Mouse (Mus musculus): Measurements from ENCODE around the gene Lrp6. TPM values are rescaled to one million over a fixed set of nuclear protein-coding genes. Genes with fewer than 3 reads are reported as not detected.

Gene Lrp6
- polyA plus RNA-seq, 1 experiment from 2014 or later: 19.7 TPM

GRCm38 (mm10) chr6:134417886-134418285 is 148.9 kb downstream of the Lrp6 start:
- Histone ChIP-seq H3K36me3 (ENCODE audit: control insufficient read depth, insufficient read depth, low read length) (no peaks in the 10 kb centered on the region), H3K4me2 (ENCODE audit: low read depth, low read length) (no peak overlapping the region), H3K4me3 (ENCODE audit: low read depth, low read length) (no peak overlapping the region), H3K27ac (ENCODE audit: low read depth, low read length) (no peak overlapping the region), H3K9ac (replicated peaks; ENCODE audit: low read depth, low read length) (no peak overlapping the region), H3K9me3 (ENCODE audit: control insufficient read depth, low read length) (no peaks in the 10 kb centered on the region), H3K4me1 (ENCODE audit: control insufficient read depth, insufficient read depth, low read length) (no peaks in the 10 kb centered on the region), H3K27me3 (ENCODE audit: control insufficient read depth, insufficient read depth, low read length) (no peaks in the 10 kb centered on the region)
- ATAC-seq (ENCODE audit: low read depth): no peak
- 77% methylated on average over 3 of the region's 3 CpGs for WGBS

- no peak for ATAC-seq (ENCODE audit: low read depth)
- H3K4me3 ChIP-seq (ENCODE audit: low read depth, low read length): no peak overlapping the region
- H3K4me2 ChIP-seq (ENCODE audit: low read depth, low read length): no peak overlapping the region
- H3K9me3 ChIP-seq (ENCODE audit: control insufficient read depth, low read length): no peaks in the 10 kb centered on the region
- no peaks in the 10 kb centered on the region for H3K36me3 ChIP-seq (ENCODE audit: control insufficient read depth, insufficient read depth, low read length)
- H3K4me1 ChIP-seq (ENCODE audit: control insufficient read depth, insufficient read depth, low read length): no peaks in the 10 kb centered on the region
- H3K27me3 ChIP-seq (ENCODE audit: control insufficient read depth, insufficient read depth, low read length): no peaks in the 10 kb centered on the region
- H3K9ac ChIP-seq (replicated peaks; ENCODE audit: low read depth, low read length): no peak overlapping the region
- 39% methylated on average over 3 of the region's 3 CpGs for WGBS
- no peak overlapping the region for H3K27ac ChIP-seq (ENCODE audit: low read depth, low read length)
These were observed 150.1 kb downstream of the Lrp6 start for GRCm38 (mm10) chr6:134416556-134417105.

- Histone ChIP-seq H3K4me2 (ENCODE audit: low read depth, low read length) (no peak overlapping the region), H3K4me3 (ENCODE audit: low read depth, low read length) (no peak overlapping the region), H3K9me3 (ENCODE audit: control insufficient read depth, low read length) (no peaks in the 10 kb centered on the region), H3K36me3 (ENCODE audit: control insufficient read depth, insufficient read depth, low read length) (no peaks in the 10 kb centered on the region), H3K4me1 (ENCODE audit: control insufficient read depth, insufficient read depth, low read length) (no peaks in the 10 kb centered on the region), H3K27ac (ENCODE audit: low read depth, low read length) (no peak overlapping the region), H3K9ac (replicated peaks; ENCODE audit: low read depth, low read length) (no peak overlapping the region), H3K27me3 (ENCODE audit: control insufficient read depth, insufficient read depth, low read length) (no peaks in the 10 kb centered on the region)
- no peak for ATAC-seq (ENCODE audit: low read depth)
- 73% methylated on average over 4 of the region's 4 CpGs for WGBS
These were observed 152.3 kb downstream of the Lrp6 start for GRCm38 (mm10) chr6:134414532-134414883.

GRCm38 (mm10) chr6:134413706-134414531 is 152.8 kb downstream of the Lrp6 start:
- Histone ChIP-seq H3K4me1 (ENCODE audit: control insufficient read depth, insufficient read depth, low read length) (no peaks in the 10 kb centered on the region), H3K36me3 (ENCODE audit: control insufficient read depth, insufficient read depth, low read length) (no peaks in the 10 kb centered on the region), H3K4me2 (ENCODE audit: low read depth, low read length) (no peak overlapping the region), H3K4me3 (ENCODE audit: low read depth, low read length) (no peak overlapping the region), H3K9me3 (ENCODE audit: control insufficient read depth, low read length) (no peaks in the 10 kb centered on the region), H3K27ac (ENCODE audit: low read depth, low read length) (no peak overlapping the region), H3K9ac (replicated peaks; ENCODE audit: low read depth, low read length) (no peak overlapping the region), H3K27me3 (ENCODE audit: control insufficient read depth, insufficient read depth, low read length) (no peaks in the 10 kb centered on the region)
- WGBS: 62% methylated on average over 18 of the region's 18 CpGs
- no peak for ATAC-seq (ENCODE audit: low read depth)

- ATAC-seq (ENCODE audit: low read depth): no peak
- no peaks in the 10 kb centered on the region for H3K27me3 ChIP-seq (ENCODE audit: control insufficient read depth, insufficient read depth, low read length)
- no peaks in the 10 kb centered on the region for H3K4me1 ChIP-seq (ENCODE audit: control insufficient read depth, insufficient read depth, low read length)
- no peak overlapping the region for H3K27ac ChIP-seq (ENCODE audit: low read depth, low read length)
- H3K9ac ChIP-seq (replicated peaks; ENCODE audit: low read depth, low read length): no peak overlapping the region
- H3K4me2 ChIP-seq (ENCODE audit: low read depth, low read length): no peak overlapping the region
- no peak overlapping the region for H3K4me3 ChIP-seq (ENCODE audit: low read depth, low read length)
- no peaks in the 10 kb centered on the region for H3K9me3 ChIP-seq (ENCODE audit: control insufficient read depth, low read length)
- no peaks in the 10 kb centered on the region for H3K36me3 ChIP-seq (ENCODE audit: control insufficient read depth, insufficient read depth, low read length)
- 70% methylated on average over 5 of the region's 5 CpGs for WGBS
These were observed 159.5 kb downstream of the Lrp6 start for GRCm38 (mm10) chr6:134407226-134407625.

GRCm38 (mm10) chr6:134403684-134404070 is 163.1 kb downstream of the Lrp6 start:
- no peaks in the 10 kb centered on the region for H3K36me3 ChIP-seq (ENCODE audit: control insufficient read depth, insufficient read depth, low read length)
- H3K4me2 ChIP-seq (ENCODE audit: low read depth, low read length): no peak overlapping the region
- no peak overlapping the region for H3K27ac ChIP-seq (ENCODE audit: low read depth, low read length)
- H3K9me3 ChIP-seq (ENCODE audit: control insufficient read depth, low read length): no peaks in the 10 kb centered on the region
- no peak overlapping the region for H3K9ac ChIP-seq (replicated peaks; ENCODE audit: low read depth, low read length)
- WGBS: 91% methylated on average over 9 of the region's 9 CpGs
- H3K4me3 ChIP-seq (ENCODE audit: low read depth, low read length): no peak overlapping the region
- no peaks in the 10 kb centered on the region for H3K27me3 ChIP-seq (ENCODE audit: control insufficient read depth, insufficient read depth, low read length)
- H3K4me1 ChIP-seq (ENCODE audit: control insufficient read depth, insufficient read depth, low read length): no peaks in the 10 kb centered on the region
- ATAC-seq (ENCODE audit: low read depth): no peak

- no peak overlapping the region for H3K9ac ChIP-seq (replicated peaks; ENCODE audit: low read depth, low read length)
- H3K27me3 ChIP-seq (ENCODE audit: control insufficient read depth, insufficient read depth, low read length): no peaks in the 10 kb centered on the region
- H3K9me3 ChIP-seq (ENCODE audit: control insufficient read depth, low read length): no peaks in the 10 kb centered on the region
- ATAC-seq (ENCODE audit: low read depth): peak; percentile 38; the same call in 1 of the 2 replicates
- 45% methylated on average over 16 of the region's 16 CpGs for WGBS
- no peaks in the 10 kb centered on the region for H3K36me3 ChIP-seq (ENCODE audit: control insufficient read depth, insufficient read depth, low read length)
- H3K27ac ChIP-seq (ENCODE audit: low read depth, low read length): no peak overlapping the region
- no peak overlapping the region for H3K4me2 ChIP-seq (ENCODE audit: low read depth, low read length)
- H3K4me3 ChIP-seq (ENCODE audit: low read depth, low read length): no peak overlapping the region
- no peaks in the 10 kb centered on the region for H3K4me1 ChIP-seq (ENCODE audit: control insufficient read depth, insufficient read depth, low read length)
These were observed 163.7 kb downstream of the Lrp6 start for GRCm38 (mm10) chr6:134402914-134403683.

Measured in neural tube, embryonic 14.5 days (tissue).